Mouse (Mus musculus) thymus, postnatal 14 days (tissue): ENCODE measurements around the gene Cacna1c.

Source experiments
- DNase-seq: peaks from one replicate; pipeline ENCODE4 v3.0.0; 2021

Gene Cacna1c

DNA sequence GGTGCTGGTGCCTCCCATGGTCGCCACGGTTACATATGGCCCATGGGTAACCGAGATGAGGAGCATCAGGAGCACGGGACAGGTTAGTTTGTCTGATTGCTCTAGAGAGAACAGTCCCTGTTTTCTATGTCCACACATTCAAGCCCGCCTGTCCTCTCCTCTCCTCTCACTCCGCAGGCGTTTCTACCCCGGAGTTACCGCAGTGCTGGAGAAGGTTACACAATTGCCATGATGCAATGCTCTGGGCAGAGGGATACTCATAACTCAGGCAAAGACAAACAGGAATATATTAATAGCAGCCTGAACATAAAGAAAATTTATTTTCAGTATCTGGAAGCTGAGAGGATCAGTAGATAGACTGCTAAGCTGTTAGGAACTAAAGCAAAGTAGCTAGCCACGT, 58.5 kb downstream of the Cacna1c start:
- DNase-seq = no peak

DNA sequence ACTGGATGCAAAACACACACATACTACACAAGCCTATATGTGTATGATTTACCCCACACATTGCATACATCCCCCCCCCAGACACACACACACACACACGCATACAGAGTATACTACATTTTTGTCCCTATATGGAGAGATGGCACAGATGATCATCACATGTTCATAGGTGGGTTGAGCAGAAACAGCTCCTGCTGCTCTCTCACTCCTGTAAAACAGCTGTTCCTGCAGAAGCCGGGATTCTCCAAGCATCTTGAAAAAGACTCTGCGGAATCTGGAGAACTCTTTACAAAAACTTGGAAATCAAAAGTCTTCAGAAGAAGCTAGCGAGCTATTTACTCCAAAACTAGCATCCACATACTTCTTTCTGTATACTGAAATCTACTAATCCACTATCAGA, 63.4 kb downstream of the Cacna1c start:
- DNase-seq = no peak

DNA sequence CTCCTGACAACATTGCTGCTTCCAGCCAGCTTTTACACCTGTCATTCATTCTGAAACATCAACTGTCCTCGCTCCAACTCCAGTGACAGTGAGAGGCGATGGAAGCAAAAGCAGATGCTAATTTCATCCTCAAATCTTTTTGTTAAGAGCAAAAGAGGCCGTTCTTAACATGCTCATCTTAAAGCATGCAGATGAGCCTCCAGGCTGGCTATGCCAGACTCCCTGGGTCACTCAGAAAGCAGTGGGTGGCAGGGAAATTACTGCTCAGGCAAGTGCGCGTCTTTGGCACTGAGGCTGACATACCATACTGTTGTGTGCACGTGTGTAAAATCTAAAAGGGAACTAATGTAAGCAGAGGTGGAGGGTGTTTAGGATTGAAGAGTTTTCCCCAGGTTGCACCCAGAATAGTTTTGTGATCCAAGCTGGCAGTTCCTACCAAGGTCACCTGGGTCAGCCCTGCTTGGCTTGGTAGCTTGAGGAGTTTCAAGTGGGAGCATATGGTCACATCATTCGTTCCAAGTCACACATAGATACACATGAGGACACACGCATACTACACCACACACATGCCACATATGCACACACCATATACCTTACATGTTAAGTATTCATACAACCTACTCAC, 64.0 kb downstream of the Cacna1c start:
- DNase-seq = no peak

DNA sequence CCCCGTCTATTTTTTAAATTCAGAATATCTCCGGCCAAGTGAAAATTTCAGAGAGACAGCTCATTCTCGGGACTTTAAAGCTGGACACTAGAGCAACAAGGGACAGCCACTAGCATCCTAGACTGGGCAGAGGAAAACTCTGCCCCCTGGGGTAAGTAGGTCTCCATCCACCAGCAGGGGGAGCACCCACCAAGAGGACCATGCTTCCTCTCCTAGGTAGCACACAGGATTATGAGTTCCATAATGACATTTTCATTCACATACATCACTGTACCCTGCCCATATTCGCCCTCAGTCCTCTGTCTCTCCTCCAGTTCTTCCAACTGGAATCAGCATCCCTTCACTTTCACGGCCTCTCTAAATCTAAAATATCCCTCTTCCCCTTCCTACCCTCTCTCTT, 66.6 kb downstream of the Cacna1c start:
- peak; percentile 72 for DNase-seq

DNA sequence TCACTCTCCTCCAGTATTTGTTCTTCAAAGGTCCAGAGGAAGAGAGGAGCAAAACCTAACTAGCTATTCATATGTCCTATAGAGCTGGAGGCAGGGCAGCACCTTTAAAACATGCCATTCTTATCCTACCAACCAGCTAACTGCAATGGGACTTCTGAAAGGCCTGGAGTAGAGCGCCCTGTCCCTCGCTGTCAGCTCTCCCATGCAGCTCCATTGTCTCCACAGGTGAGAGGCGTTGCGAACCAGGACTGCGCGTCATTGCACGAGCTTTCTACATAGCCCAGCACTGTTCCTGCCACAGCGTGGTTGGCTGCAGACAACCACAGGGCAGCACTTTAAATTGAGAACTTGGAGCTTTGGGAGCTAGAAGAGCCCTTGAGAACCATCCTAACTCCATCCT, 67.7 kb downstream of the Cacna1c start:
- DNase-seq = no peak

DNA sequence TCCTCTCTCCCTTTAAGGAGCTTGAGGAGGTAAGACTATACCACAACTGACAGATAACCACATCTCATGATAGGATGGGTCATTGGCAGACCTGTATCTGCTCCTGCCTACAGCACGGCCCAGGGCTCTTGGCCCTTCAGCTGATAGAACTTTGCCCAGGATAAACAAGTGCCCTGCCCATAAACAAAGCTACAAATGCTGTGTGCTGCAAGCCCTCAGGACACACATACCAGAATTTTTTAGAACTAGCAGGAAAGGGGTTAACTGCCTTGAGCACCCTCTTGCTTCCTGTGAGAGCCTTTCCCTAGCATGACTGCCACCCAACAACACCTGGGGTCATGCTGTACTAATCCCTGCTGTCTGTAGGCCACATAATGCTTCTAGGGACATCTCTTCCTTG, 68.1 kb downstream of the Cacna1c start:
- DNase-seq = no peak

DNA sequence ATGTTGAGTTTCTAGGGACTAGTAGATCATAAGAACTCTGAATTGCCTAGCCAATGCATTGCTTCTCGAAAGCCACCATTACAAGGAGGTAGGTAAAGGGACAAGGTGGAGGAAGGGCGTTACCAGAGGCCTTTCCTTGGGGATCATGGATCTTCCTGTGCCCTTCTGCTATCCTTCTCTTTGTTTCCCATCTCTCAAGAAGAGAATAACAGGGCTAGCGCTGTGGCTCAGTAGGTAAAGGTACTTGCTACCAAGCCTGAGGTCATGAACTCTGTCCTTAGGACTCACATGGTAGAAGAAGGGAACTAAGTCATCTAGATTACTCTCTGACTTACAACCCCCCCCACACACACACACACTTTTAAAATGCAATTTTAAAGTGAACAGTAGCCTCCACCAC, 69.2 kb downstream of the Cacna1c start:
- DNase-seq = no peak

DNA sequence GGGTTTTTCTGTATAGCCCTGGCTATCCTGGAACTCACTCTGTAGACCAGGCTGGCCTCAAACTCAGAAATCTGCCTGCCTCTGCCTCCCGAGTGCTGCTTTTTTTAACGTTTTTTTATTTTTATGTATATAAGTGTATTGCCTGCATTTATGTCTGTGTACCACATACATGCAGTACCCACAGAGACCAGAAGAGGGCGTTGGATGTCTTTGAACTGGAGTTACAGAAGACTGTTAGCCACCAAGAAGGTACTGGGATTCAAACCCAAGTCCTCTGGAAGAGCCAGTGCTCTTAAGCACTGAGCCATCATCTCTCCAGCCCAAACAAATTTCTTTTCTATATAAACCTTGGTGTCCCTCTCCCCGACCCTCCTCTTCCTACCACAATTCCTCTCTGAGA, 77.8 kb downstream of the Cacna1c start:
- DNase-seq = no peak

DNA sequence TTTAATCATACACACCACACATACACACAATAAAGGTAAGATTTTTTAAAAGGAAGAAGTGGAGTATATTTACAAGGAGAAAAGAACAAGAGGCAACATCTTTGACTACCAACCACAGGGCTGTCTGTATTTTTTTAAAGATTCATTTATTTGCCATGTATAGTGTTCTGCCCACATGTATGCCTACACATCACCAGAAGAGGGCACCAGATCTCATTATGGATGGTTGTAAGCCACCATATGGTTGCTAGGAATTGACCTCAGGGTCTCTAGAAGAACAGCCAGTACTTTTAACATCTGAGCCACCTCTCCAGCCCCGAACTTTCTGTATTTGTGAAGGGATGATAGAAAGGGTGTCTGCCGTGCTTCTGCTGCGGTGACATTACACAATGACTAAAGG, 79.9 kb downstream of the Cacna1c start:
- no peak for DNase-seq

DNA sequence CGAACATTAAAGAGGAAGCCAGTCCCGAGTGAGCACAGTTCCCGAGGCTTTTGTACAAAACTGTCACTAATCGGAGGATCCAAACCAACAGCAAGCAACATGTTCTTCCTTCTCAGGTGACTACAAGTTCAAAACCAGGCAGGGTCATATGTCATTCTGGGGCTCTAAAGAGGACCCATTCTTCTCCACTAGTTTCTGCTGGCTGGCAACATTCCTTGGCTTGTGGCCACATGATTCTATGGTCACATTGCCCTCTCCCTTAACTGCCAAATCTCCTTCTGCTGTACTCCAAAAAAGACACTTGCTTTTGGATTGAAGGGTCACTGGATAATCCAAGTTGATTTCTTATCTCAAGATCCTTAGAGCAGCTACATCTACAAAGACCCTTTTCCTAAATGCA, 82.9 kb downstream of the Cacna1c start:
- no peak for DNase-seq

DNA sequence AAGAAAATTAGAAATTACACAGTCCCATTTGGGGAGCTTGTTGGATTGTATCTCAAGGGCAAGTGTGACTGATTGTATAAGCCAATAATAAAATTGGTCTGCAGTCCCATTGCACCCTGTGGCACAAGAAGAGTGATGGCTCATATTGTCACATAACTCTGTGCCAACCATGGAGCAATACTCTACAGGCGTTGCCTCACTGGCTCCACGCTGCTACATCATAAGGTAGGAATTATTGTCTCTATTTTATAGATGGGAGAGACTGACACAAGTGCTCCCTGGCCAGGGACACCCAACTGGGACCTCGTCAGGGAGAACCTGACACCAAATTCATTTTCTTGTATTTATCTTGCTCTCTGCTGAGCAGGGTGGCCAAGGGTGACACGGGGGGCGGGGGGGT, 85.8 kb downstream of the Cacna1c start:
- no peak for DNase-seq

DNA sequence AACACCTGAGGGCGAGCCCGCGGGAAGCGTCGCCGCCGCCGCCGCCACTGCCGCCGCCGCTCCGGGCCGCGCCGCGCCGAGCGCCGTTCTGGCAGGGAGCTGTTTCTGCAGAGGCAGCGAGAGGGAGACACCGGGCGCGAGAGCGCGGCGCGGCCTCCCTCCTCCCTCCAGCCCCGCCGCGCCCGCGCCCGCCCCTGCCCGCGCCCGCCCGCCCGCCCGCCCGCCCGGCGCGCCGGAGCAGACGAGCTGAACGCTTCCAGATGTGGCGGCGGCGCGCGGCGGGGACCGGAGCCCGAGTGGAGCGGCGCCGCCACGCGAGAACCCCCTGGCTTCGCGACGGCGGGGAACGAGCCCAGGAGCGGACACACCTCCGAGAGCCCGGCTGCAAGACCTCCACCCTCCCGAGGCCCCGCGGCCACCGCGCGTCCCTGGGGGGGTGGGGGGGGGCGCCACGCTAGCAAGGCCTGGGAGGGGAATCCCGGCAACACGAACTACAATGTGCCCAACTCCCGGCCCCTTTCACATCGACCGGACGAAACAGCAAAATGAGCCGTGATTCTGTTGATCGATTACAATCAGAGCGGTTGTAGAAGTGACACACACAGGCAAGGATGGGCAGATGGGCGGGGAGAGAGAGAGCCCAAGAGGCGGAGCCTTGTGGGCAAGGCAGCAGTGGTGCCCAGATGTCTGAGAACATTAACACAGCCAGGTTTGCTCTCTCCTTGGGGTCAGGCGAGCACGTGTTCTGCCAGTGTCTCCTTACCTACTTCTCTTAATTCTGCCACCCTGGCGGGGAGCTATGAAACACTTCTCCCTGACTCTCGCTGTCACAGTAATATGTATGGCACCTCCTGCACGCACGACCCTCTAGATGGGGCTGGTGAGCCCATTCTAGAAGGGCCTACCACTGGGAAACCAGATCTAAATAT, 87.5 kb downstream of the Cacna1c start:
- peak; percentile 71 for DNase-seq

DNA sequence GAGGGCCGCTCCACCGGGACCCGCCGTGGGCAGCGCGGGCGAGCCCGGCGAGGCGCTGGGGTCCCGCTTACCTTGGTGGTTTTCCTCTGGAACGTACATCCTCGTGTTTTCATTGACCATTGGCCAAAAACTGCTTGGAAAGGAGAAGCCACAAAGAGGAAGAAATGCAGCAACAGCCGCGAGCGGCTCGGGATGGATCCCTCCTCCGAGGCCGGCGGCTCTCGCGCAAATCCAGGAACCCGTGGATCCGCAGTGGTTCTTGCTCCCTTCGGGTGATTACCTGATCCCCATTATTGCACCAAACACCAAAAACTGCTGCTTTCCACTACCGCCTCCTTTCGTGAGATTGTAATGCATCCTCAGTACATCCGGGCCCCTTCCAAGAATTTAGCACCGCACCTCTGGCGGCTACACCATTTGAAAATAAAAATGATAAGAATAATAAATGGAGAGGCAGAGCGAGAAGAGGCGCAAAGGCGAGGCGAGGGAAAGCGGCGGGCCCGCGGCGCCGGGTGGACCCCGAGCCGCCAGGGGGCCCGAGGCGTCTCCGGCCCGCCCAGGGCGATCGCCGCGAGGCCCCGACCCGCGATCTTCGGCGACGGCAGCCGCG, 88.3 kb downstream of the Cacna1c start:
- no peak for DNase-seq

DNA sequence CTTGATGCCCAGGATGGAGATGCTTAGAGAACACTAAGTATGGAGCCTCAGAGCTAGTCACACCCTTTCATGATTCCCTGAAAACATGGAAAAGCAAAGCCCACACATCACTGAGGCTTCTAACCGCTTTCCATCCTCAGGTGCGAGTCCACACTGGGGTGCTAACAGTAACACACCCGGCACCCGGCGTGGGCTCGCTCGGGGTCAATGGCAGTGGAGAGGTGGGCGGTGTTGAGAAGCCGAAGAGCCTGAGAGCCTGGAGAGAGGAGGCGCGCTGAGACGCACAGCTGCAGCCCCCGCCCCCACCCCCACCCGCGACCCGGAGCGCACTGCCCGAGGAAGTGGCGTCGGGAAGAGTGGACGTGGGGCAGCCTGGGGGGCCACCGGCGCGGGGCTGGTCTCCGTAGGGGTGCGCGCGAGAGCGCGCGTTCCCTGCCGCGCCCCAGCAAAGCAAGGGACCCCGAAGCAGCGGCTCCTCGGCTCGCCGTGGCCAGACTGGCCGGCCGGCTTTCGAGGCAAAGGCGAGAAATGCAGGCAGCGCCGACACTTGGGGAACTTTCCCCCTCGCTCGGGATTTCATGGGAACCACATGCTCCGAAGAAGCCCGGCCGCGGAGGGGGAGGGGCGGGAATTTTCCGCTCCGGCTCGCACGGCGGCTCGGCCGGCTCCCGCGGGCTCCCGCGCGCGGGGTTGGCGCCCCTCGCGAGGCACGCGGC, 88.9 kb downstream of the Cacna1c start:
- DNase-seq = peak; percentile 8

DNA sequence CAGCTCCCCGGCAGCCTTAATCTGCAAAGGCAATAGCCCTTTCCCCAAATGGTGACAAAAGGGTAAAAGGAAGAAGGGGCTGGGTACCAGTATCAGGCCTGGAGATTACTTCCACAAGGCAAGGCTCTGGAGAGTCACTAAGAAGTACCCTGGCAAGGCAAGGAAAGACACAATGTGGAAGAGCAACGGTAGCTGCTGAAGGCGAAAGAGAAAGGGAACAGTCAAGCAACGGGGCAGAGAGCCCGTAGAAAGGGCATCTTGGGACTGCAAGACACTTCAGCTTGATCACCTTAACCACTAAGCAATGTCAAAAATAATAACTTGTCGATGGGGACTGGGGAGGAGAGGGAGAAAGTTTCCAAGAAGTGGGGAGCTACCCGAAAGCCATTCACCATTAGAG, 89.5 kb downstream of the Cacna1c start:
- DNase-seq = no peak

DNA sequence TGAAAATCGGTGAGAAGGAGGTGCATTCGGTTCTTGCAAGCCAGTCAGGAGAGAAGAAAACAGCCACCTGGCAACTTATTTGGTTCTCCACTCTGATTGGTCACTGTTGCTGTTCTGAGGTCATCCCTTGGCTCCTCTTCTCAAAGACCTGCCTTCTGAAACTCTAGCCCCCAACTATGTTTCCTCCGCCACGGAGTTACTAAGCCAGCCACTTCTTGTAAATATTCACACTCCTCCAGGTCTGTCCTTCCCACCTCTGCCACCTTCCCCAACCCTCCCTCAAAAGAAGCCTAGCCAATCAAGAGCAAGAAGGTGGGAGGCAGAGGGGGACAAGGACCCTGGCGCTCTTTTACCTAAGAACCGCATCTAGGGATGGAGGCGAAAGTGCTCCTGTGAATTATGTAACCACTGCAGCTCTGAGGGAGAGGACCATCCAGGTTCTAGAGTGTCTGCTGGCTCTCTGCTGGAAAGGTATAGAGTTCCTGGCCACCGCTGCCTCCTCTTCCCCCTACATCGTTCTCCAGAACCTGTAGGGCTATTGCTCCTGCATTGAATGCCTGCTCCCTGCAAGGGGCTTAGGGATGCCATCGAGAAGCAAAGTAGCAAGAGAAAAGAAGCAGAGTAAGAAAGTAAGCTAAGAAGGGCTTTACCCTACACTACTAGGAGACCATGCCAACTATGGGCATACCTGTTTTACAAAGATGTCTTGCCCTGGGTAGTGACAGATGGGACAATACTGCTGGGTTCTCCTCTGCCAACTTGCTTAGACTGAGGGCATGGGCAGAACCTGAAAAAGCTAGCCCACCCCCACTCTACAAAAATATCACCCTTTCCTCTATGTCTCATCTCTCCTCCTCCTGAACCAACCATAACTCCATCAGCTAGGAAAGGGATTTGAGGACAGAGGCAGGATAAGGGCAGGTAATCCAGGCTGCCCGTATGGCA, 90.3 kb downstream of the Cacna1c start:
- DNase-seq = no peak

DNA sequence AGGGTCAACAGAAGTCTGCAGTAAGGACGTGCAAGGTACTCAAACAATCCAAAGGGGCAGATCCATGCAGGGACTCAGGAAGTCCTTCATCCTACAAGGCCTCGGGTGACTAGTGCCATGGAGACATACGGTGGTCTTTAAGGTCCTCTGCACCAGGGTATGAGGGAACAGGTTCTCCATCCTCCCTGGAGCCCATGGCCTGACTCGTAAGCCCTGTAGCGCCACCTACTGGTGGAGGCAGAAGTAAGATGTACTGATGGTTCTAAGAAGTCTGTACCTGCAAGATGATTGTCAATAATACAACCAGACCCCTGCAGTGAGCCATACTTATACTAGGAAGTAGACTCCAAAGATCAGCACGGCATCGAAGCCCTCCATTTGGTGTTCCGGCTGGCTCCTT, 92.0 kb downstream of the Cacna1c start:
- peak; percentile 74 for DNase-seq

DNA sequence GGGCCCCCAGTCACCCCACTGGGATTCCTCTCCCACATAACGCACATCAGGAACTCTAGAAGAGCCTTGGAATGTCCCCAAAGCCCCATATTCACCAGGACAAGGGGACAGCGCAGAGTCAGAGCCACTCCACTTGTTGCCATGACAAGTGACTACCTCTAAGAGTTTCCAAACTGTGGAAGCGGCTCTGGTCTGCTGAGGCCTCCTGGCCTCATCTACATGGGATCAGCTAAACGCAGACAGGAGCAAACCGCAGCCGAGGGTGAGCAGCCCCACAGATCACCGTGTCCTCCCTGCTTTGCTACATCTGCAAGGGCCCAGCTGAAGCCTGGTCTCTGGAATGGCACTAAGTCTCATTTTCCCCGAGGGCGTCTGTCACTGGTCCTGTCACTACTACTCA, 93.3 kb downstream of the Cacna1c start:
- DNase-seq = no peak

DNA sequence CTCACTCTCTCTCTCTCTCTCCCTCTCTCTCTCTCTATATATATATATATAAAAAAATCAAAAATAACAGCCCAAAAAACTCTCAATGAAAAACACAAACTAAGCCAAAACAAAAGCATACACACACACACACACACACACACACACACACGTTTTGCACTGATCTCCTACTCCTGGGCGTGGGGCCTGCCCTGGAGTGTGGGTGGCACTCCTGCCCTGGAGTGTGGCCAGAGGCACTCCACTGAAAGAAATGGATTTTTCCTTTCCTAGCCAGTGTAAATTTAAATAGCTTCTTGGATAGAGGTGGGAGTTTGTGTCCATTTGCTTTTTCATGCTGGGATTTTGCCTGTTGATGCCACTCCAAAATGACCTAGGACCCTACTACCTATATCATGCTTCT, 96.9 kb downstream of the Cacna1c start:
- DNase-seq = no peak

DNA sequence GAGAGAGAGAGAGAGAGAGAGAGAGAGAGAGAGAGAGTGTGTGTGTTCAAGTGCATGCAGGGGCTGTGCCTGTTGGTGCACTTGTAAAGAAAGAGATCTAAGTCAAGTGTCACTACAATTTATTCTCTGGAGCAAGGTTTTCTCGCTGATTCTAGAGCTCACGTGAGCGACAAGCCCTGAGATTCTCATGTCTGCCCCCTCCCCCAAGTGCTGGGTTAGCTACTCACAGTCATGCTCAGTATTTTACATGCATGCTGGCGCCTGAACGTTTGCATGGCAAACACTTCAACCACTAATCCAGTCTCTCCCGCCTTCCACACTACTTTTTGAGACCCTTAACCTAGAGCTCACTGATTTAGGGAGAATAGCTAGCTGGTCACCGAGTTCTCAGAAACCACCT, 99.7 kb downstream of the Cacna1c start:
- no peak for DNase-seq

DNA sequence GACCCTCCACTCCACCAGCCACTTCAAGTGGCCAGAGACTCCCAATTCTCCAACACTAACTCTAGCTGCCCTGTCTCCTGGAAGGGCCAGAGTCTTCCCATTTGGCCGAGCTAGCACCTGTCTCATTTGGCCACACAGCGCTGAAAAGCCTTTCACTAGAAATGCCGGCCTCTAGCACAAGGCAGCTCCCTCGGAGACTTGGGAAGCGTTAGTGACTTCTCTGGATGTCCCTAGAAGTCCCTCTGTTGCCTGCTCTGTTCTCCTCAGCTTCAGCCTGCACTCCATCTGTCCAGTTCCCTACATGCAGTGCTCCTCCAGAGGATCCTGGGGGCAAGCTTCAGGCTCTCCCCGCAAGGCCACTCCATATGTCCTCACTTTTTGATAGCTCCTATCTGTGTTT, 101.1 kb downstream of the Cacna1c start:
- DNase-seq = no peak

DNA sequence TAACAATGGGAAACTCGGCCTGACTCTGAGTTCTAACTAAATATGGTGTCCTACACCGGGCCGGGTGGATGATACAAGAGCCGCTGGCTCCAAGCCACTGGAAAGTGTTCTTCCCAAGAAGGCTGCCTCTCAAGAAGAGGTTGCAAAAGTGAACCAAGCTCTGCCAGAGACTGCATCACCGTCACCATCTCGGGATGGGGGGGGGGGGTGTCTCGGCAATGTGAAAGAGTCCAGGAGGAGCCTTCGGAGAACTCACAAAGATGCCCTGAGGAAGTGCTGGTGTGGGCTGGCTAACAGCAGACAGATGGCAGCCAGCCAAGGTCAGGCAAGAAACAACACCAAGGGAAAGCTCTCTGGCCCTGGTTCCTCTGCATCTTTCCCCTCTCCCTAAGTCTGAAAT, 107.0 kb downstream of the Cacna1c start:
- DNase-seq = no peak
